Mouse (Mus musculus) lung, adult 18-20 months (tissue): ENCODE results near the gene Cdk19.

Source experiments
- DNase-seq, 2 experiments: peaks; one replicate each; pipeline ENCODE4 v3.0.0; 2022; ENCODE audit warnings: mixed read lengths in 2 of 2

Cdk19 gene

GRCm38 (mm10) chr10:40349631-40350177 lies 10.3 kb downstream of the Cdk19 start:
- DNase-seq = peak; percentile 47 to 55

GRCm38 (mm10) chr10:40350245-40350932 lies 11.0 kb downstream of the Cdk19 start:
- DNase-seq = no peak

GRCm38 (mm10) chr10:40351156-40351555 lies 11.8 kb downstream of the Cdk19 start:
- DNase-seq = no peak

GRCm38 (mm10) chr10:40354081-40354480 lies 14.7 kb downstream of the Cdk19 start:
- no peak for DNase-seq

GRCm38 (mm10) chr10:40354556-40354955 lies 15.2 kb downstream of the Cdk19 start:
- no peak for DNase-seq

- DNase-seq = no peak
These were observed 18.8 kb downstream of the Cdk19 start for GRCm38 (mm10) chr10:40358166-40358565.

- no peak for DNase-seq
These were observed 19.8 kb downstream of the Cdk19 start for GRCm38 (mm10) chr10:40359131-40359530.

- no peak for DNase-seq
These were observed 23.6 kb downstream of the Cdk19 start for GRCm38 (mm10) chr10:40363004-40363403.

GRCm38 (mm10) chr10:40364642-40365361 lies 25.4 kb downstream of the Cdk19 start:
- DNase-seq = no peak

GRCm38 (mm10) chr10:40365991-40366390 lies 26.6 kb downstream of the Cdk19 start:
- no peak for DNase-seq

- no peak for DNase-seq
These were observed 29.2 kb downstream of the Cdk19 start for GRCm38 (mm10) chr10:40368516-40368915.

- no peak for DNase-seq
These were observed 30.8 kb downstream of the Cdk19 start for GRCm38 (mm10) chr10:40370156-40370555.

- no peak for DNase-seq
These were observed 32.0 kb downstream of the Cdk19 start for GRCm38 (mm10) chr10:40371184-40371913.

- no peak for DNase-seq
These were observed 32.7 kb downstream of the Cdk19 start for GRCm38 (mm10) chr10:40371914-40372675.

GRCm38 (mm10) chr10:40373749-40374148 lies 34.4 kb downstream of the Cdk19 start:
- DNase-seq = no peak

GRCm38 (mm10) chr10:40374828-40375227 lies 35.5 kb downstream of the Cdk19 start:
- DNase-seq = no peak

GRCm38 (mm10) chr10:40376286-40376685 lies 36.9 kb downstream of the Cdk19 start:
- no peak for DNase-seq

GRCm38 (mm10) chr10:40378284-40378683 lies 38.9 kb downstream of the Cdk19 start:
- DNase-seq = no peak

- peak in 1 of 2 experiments; percentile 38 for DNase-seq
These were observed 40.3 kb downstream of the Cdk19 start for GRCm38 (mm10) chr10:40379682-40380081.

- DNase-seq = no peak
These were observed 46.0 kb downstream of the Cdk19 start for GRCm38 (mm10) chr10:40385397-40385796.

- no peak for DNase-seq
These were observed 46.8 kb downstream of the Cdk19 start for GRCm38 (mm10) chr10:40386126-40386525.

GRCm38 (mm10) chr10:40393447-40394143 lies 54.2 kb downstream of the Cdk19 start:
- DNase-seq = no peak
